Mouse (Mus musculus): ENCODE data around the gene Phf5a. TPM values are rescaled to one million over a fixed set of nuclear protein-coding genes. Genes with fewer than 3 reads are reported as not detected.

Gene Phf5a
- polyA plus RNA-seq, 1 experiment from 2014 or later = 72.6 TPM

DNA sequence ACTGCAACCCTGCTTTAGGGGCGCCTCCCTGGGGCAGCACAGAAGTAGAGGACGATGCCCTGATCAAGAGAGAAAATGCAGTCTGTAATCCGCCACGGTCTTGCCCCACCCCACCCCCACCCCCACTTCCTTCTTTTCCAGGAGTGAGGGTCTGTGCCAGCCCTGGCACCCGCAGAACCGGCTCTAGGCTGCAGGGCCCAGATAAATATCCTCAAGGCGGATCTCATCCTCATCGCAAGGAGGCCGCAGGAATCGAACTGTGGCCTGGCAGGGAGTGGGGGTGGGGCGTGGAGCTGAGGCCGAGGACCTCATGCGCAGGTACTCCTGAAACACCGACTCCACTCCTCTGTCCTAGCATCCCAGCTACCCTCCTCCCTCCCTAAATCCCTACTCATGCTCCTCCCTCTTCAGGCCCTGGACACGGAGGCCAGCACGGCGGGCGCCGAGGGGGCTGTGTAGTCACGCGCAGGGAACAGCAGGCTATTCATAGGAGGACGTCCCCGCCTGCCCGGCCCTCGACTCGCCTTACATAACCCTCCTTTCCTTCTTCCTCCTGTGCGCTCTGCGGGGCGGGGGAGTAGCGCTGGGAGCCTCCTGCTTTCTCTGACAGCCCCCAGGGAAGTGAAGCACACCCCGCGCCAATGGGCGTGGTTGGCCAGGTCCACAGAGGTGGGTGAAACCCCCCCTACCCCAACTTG is 35.4 kb downstream of the Phf5a start:
- peak overlapping the region; percentile 35; the same call in 1 of the 2 replicates for H3K9ac ChIP-seq (ENCODE audit: low read depth, low read length)
- H3K27me3 ChIP-seq (ENCODE audit: control insufficient read depth, insufficient read depth, low read depth, low read length) = peaks cover 9% of the 10 kb centered on the region
- peak overlapping the region; percentile 48 for H3K4me3 ChIP-seq (ENCODE audit: low read depth, low read length)
- H3K4me2 ChIP-seq (ENCODE audit: low read depth, low read length) = peak overlapping the region; percentile 53
- no peaks in the 10 kb centered on the region for H3K9me3 ChIP-seq (replicated peaks; ENCODE audit: control insufficient read depth, low read length)
- ATAC-seq (ENCODE audit: low read depth) = peak; percentile 28; the same call in 1 of the 2 replicates
- WGBS (ENCODE audit: insufficient replicate concordance) = 2% methylated on average over 33 of the region's 33 CpGs
- no peak overlapping the region for H3K27ac ChIP-seq (ENCODE audit: low read length)
- H3K36me3 ChIP-seq (ENCODE audit: control insufficient read depth, insufficient read depth) = no peaks in the 10 kb centered on the region
- H3K4me1 ChIP-seq (ENCODE audit: control insufficient read depth, low read depth, low read length) = peaks cover 12% of the 10 kb centered on the region

DNA sequence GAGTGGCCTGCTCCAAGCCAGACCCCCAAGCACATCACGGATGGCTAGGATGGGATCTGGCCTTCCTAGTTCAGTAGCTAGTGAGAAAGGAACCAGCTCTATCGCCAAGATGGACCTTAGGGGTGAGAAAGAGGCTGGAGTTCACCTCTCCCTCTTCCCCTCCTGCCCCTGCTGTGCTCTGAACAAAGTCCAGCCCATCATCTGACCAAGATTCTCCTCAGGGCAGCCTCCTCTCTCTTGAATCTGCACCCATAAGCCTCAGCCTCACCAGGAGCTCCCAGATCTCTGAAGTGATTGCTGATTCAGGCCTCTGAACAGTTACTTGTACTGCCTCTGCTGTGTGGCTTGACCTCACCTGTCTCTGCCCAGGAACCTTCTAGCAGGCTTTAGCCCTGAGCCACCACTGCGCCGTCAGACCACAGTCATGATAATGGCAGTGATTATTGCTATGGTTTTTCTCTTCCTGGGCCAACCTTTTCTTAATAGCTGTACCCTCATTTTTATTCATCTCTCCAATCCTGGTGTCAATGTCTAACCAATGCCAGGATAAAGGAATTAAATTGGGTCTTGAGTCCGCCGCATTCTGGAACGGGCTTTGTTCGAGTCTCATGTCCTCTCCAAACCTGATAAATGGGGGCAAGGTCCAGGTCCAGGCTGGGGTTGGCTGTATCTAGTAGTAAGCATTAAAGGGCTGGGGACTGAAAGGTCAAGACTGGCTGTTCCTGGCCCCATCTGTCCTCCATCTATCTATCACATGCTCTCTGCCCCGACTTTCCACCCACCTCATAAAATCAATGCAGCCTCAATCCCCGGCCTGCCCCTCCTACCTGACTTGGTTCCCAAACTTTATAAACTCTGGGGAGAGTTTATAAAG is 36.5 kb downstream of the Phf5a start:
- Histone ChIP-seq H3K9ac (ENCODE audit: low read depth, low read length) (no peak overlapping the region), H3K4me2 (ENCODE audit: low read depth, low read length) (no peak overlapping the region), H3K4me3 (ENCODE audit: low read depth, low read length) (no peak overlapping the region), H3K4me1 (ENCODE audit: control insufficient read depth, low read depth, low read length) (peaks cover 12% of the 10 kb centered on the region), H3K27me3 (ENCODE audit: control insufficient read depth, insufficient read depth, low read depth, low read length) (peaks cover 9% of the 10 kb centered on the region), H3K27ac (ENCODE audit: low read length) (no peak overlapping the region), H3K9me3 (replicated peaks; ENCODE audit: control insufficient read depth, low read length) (no peaks in the 10 kb centered on the region), H3K36me3 (ENCODE audit: control insufficient read depth, insufficient read depth) (no peaks in the 10 kb centered on the region)
- 60% methylated on average over 10 of the region's 10 CpGs for WGBS (ENCODE audit: insufficient replicate concordance)
- no peak for ATAC-seq (ENCODE audit: low read depth)

DNA sequence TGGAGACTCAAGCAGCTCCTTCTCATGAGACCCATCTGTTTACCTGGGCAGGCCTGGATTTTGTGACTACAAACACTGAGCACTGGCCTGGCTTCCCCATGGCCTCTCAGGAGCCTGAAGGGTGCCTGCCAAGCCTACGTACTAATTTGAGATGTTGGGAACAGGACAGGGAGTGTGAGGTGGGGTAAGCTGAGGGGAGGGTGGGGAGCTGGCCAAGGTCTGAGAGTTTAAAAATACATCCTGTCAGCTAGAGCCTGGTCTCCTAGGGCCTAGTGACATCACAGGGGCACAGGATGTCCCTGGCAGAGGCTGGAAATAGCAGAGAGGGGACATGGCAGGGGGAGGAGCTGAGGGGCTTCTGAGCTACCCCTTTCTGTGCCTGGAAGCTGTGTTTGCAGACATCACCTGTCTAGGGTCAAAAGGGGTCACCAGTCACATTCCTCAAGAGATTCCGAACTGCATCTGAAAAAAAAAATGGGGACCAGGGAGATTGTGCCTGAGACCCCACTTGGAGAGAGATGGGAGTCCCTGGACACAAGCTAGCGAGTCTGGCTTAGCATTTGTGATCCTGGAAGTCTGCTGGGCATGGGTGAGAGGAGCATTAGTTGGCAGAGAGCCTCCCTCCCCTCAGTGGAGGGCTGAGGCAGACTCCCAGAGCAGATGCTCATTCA is 37.4 kb downstream of the Phf5a start:
- H3K36me3 ChIP-seq (ENCODE audit: control insufficient read depth, insufficient read depth) = no peaks in the 10 kb centered on the region
- 61% methylated on average over 3 of the region's 3 CpGs for WGBS (ENCODE audit: insufficient replicate concordance)
- no peak overlapping the region for H3K9ac ChIP-seq (ENCODE audit: low read depth, low read length)
- peaks cover 10% of the 10 kb centered on the region for H3K4me1 ChIP-seq (ENCODE audit: control insufficient read depth, low read depth, low read length)
- no peak for ATAC-seq (ENCODE audit: low read depth)
- no peak overlapping the region for H3K4me3 ChIP-seq (ENCODE audit: low read depth, low read length)
- H3K4me2 ChIP-seq (ENCODE audit: low read depth, low read length) = no peak overlapping the region
- H3K27me3 ChIP-seq (ENCODE audit: control insufficient read depth, insufficient read depth, low read depth, low read length) = peaks cover 9% of the 10 kb centered on the region
- no peaks in the 10 kb centered on the region for H3K9me3 ChIP-seq (replicated peaks; ENCODE audit: control insufficient read depth, low read length)
- H3K27ac ChIP-seq (ENCODE audit: low read length) = no peak overlapping the region

DNA sequence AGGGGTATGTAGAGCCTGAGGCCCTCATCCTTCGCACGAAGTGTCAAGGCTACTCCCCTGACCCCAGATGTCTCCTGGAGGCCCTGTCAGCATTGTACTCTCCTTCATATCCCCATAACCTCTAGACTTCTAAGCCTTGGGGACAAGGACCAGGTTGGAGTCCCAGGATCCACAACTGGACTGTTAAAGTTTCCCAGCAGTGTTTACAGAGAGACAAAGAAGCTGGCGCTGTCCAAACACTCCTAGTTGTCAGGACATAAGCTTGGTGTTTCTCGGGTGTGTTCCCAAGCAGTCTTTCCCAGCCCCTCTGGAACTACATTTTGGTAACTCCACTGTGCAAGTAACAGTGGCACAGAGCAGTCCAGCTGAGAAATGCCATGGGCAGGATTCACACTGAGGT is 38.2 kb downstream of the Phf5a start:
- Histone ChIP-seq H3K36me3 (ENCODE audit: control insufficient read depth, insufficient read depth) (no peaks in the 10 kb centered on the region), H3K9me3 (replicated peaks; ENCODE audit: control insufficient read depth, low read length) (no peaks in the 10 kb centered on the region), H3K27ac (ENCODE audit: low read length) (no peak overlapping the region), H3K4me3 (ENCODE audit: low read depth, low read length) (no peak overlapping the region), H3K4me1 (ENCODE audit: control insufficient read depth, low read depth, low read length) (peaks cover 10% of the 10 kb centered on the region), H3K4me2 (ENCODE audit: low read depth, low read length) (no peak overlapping the region), H3K9ac (ENCODE audit: low read depth, low read length) (no peak overlapping the region), H3K27me3 (ENCODE audit: control insufficient read depth, insufficient read depth, low read depth, low read length) (peaks cover 9% of the 10 kb centered on the region)
- no peak for ATAC-seq (ENCODE audit: low read depth)
- 62% methylated on average over 4 of the region's 4 CpGs for WGBS (ENCODE audit: insufficient replicate concordance)

DNA sequence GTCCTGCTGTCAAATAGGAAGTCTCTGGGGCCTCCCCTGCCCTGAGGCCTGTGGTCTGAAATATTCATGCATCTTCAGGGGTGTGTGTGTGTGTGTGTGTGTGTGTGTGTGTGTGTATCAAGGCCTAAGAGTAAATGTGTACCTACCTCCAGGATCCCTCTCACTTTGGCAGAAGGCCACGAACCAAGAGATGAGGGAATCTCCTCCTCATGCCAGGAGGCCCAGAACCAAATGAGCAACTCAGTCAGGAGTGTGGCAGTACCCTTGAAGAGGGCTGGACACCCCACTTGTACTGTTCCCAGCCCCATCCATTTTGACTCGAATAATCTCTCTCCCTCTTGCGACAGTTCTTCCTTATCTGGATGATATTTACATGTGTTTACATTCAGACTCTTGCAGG is 39.5 kb downstream of the Phf5a start:
- no peaks in the 10 kb centered on the region for H3K9me3 ChIP-seq (replicated peaks; ENCODE audit: control insufficient read depth, low read length)
- H3K4me3 ChIP-seq (ENCODE audit: low read depth, low read length) = no peak overlapping the region
- no peak overlapping the region for H3K9ac ChIP-seq (ENCODE audit: low read depth, low read length)
- no peak overlapping the region for H3K4me2 ChIP-seq (ENCODE audit: low read depth, low read length)
- H3K27me3 ChIP-seq (ENCODE audit: control insufficient read depth, insufficient read depth, low read depth, low read length) = peaks cover 8% of the 10 kb centered on the region
- no peak overlapping the region for H3K27ac ChIP-seq (ENCODE audit: low read length)
- ATAC-seq (ENCODE audit: low read depth) = no peak
- 49% methylated on average over 3 of the region's 3 CpGs for WGBS (ENCODE audit: insufficient replicate concordance)
- H3K4me1 ChIP-seq (ENCODE audit: control insufficient read depth, low read depth, low read length) = peaks cover 10% of the 10 kb centered on the region
- H3K36me3 ChIP-seq (ENCODE audit: control insufficient read depth, insufficient read depth) = no peaks in the 10 kb centered on the region

DNA sequence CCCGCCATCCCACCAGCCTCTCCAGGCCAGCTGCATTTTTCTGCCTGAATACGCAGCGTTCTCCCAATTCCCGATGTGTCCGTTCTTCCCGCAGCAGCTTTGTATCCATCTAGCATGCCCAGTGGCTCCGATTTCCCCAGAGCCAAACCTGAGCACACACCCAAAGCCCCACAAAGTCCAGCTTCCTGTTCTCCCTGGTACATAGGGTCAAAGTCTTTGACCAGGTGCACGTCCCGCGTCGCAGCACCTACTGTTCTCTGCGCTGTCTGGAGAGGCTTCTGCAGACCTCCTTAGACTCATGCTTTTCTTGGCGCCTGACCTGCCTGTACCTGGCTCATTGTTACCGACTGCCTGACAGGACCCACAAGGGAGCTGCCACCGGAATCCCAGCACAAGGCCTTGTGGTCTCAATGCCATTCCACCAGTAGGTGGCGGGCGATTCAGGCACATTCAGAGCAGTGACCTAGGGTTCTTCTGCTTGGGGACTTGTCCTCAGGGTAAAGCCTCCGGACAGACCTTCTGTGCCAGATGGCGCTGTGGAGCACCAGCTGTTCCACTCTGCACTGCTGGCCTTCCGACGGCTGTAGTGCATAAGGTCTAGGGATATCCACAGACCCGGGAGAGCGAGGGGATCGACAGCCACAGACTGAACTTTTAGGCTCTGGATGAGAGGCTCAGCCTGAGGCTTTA is 40.4 kb downstream of the Phf5a start:
- Histone ChIP-seq H3K4me1 (ENCODE audit: control insufficient read depth, low read depth, low read length) (peaks cover 7% of the 10 kb centered on the region), H3K27ac (ENCODE audit: low read length) (peak overlapping the region; percentile 48; the same call in 1 of the 2 replicates), H3K36me3 (ENCODE audit: control insufficient read depth, insufficient read depth) (no peaks in the 10 kb centered on the region), H3K9ac (ENCODE audit: low read depth, low read length) (no peak overlapping the region), H3K4me2 (ENCODE audit: low read depth, low read length) (0 out of 2 replicates have a peak overlapping the region, but pooled peaks have one; percentile 26), H3K27me3 (ENCODE audit: control insufficient read depth, insufficient read depth, low read depth, low read length) (peaks cover 3% of the 10 kb centered on the region; the same call in 1 of the 2 replicates), H3K9me3 (replicated peaks; ENCODE audit: control insufficient read depth, low read length) (no peaks in the 10 kb centered on the region), H3K4me3 (ENCODE audit: low read depth, low read length) (no peak overlapping the region)
- ATAC-seq (ENCODE audit: low read depth) = peak; percentile 90
- WGBS (ENCODE audit: insufficient replicate concordance) = 15% methylated on average over 24 of the region's 24 CpGs

DNA sequence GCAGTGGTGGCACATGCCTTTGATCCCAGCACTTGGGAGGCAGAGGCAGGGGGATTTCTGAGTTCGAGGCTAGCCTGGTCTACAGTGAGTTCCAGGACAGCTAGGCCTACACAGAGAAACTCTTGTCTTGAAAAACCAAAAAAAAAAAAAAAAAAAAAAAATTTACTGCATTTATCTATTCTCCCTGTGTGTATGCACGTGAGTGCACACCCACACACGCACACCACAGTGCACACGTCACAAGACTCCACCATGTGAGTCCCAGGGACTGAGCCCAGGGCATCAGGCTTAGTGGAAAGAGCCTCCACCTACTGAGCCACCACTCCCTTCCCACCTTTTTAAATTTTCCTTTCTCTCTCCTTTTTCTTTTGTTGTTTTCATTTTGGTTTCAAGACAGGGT is 41.2 kb downstream of the Phf5a start:
- H3K4me3 ChIP-seq (ENCODE audit: low read depth, low read length) = no peak overlapping the region
- ATAC-seq (ENCODE audit: low read depth) = no peak
- H3K27ac ChIP-seq (ENCODE audit: low read length) = no peak overlapping the region
- 68% methylated on average over 4 of the region's 4 CpGs for WGBS (ENCODE audit: insufficient replicate concordance)
- no peaks in the 10 kb centered on the region for H3K9me3 ChIP-seq (replicated peaks; ENCODE audit: control insufficient read depth, low read length)
- H3K4me1 ChIP-seq (ENCODE audit: control insufficient read depth, low read depth, low read length) = no peaks in the 10 kb centered on the region; the same call in none of the 2 replicates
- H3K9ac ChIP-seq (ENCODE audit: low read depth, low read length) = no peak overlapping the region
- no peaks in the 10 kb centered on the region for H3K27me3 ChIP-seq (ENCODE audit: control insufficient read depth, insufficient read depth, low read depth, low read length)
- no peaks in the 10 kb centered on the region for H3K36me3 ChIP-seq (ENCODE audit: control insufficient read depth, insufficient read depth)
- no peak overlapping the region for H3K4me2 ChIP-seq (ENCODE audit: low read depth, low read length)

DNA sequence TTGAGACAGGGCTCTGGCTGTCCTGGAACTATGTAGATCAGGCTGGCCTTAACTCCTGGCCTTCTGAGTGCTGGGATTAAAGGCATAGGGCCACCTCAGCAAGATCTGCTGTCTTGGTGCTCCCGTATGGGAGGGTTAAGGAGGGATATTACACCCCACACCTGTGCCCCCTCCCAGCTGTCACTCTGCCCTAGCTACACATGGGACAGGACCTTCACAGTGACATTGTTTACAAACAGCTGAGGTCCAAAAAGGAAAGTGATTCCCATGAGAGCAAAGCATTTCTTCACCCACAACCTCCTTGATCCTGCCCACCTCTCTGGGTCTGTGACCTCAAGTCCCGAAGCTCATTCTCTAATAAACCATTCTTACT is 42.5 kb downstream of the Phf5a start:
- H3K36me3 ChIP-seq (ENCODE audit: control insufficient read depth, insufficient read depth) = no peaks in the 10 kb centered on the region
- WGBS (ENCODE audit: insufficient replicate concordance) = 58% methylated on average over 2 of the region's 2 CpGs
- no peak overlapping the region for H3K27ac ChIP-seq (ENCODE audit: low read length)
- no peak overlapping the region for H3K9ac ChIP-seq (ENCODE audit: low read depth, low read length)
- no peak for ATAC-seq (ENCODE audit: low read depth)
- H3K4me3 ChIP-seq (ENCODE audit: low read depth, low read length) = no peak overlapping the region
- H3K4me1 ChIP-seq (ENCODE audit: control insufficient read depth, low read depth, low read length) = no peaks in the 10 kb centered on the region; the same call in none of the 2 replicates
- no peak overlapping the region for H3K4me2 ChIP-seq (ENCODE audit: low read depth, low read length)
- H3K9me3 ChIP-seq (replicated peaks; ENCODE audit: control insufficient read depth, low read length) = no peaks in the 10 kb centered on the region
- H3K27me3 ChIP-seq (ENCODE audit: control insufficient read depth, insufficient read depth, low read depth, low read length) = no peaks in the 10 kb centered on the region
